Comparison of ENCODE assay signal across 9 mouse cellular contexts in genomic region chr17:13835876-13836275, GRCm38 (mm10).
DNase-seq lines count a peak whose midpoint lies in the region; ATAC-seq lines count a peak whose summit lies in the region.
"Had no signal": no experiment of that assay in that cellular context is flagged by ENCODE, and none has a peak within 500 bp of the region (broad histone marks: within the 10 kb centered on the region; RNA-seq: fewer than 3 reads in every experiment).

No protein-coding gene starts in this region.

- no peaks in the 10 kb centered on the region for H3K9me3 ChIP-seq in forebrain, embryonic 15.5 days
- no peaks in the 10 kb centered on the region for H3K9me3 ChIP-seq in forebrain, embryonic 12.5 days
- no peaks in the 10 kb centered on the region for H3K9me3 ChIP-seq in midbrain, embryonic 14.5 days (ENCODE audit: control insufficient read depth, low read length)
- no peaks in the 10 kb centered on the region for H3K9me3 ChIP-seq in midbrain, embryonic 10.5 days (replicated peaks)
- H3K9me3 ChIP-seq: G1E had no signal

- peak; percentile 51 for ATAC-seq in forebrain, embryonic 15.5 days (replicated peaks)
- ATAC-seq in forebrain, embryonic 12.5 days (ENCODE audit: low FRiP score) = no peak
- no peak for ATAC-seq in midbrain, embryonic 14.5 days (ENCODE audit: low FRiP score, low TSS enrichment)

- no peak overlapping the region for H3K4me2 ChIP-seq in forebrain, embryonic 15.5 days (replicated peaks)
- no peak overlapping the region for H3K4me2 ChIP-seq in forebrain, embryonic 12.5 days
- H3K4me2 ChIP-seq in midbrain, embryonic 14.5 days (ENCODE audit: low read length) = no peak overlapping the region

- peaks cover 37% of the 10 kb centered on the region for H3K36me3 ChIP-seq in forebrain, embryonic 15.5 days
- H3K36me3 ChIP-seq in forebrain, embryonic 12.5 days (replicated peaks) = peaks cover 33% of the 10 kb centered on the region
- peaks cover 37% of the 10 kb centered on the region for H3K36me3 ChIP-seq in midbrain, embryonic 14.5 days (ENCODE audit: control insufficient read depth, insufficient read depth, low read length)
- H3K36me3 ChIP-seq in midbrain, embryonic 10.5 days = peaks cover 50% of the 10 kb centered on the region
- H3K36me3 ChIP-seq: G1E had no signal

- H3K27me3 ChIP-seq in forebrain, embryonic 15.5 days = no peaks in the 10 kb centered on the region
- no peaks in the 10 kb centered on the region for H3K27me3 ChIP-seq in forebrain, embryonic 12.5 days
- H3K27me3 ChIP-seq in midbrain, embryonic 14.5 days (ENCODE audit: control insufficient read depth, insufficient read depth, low read length) = no peaks in the 10 kb centered on the region
- no peaks in the 10 kb centered on the region for H3K27me3 ChIP-seq in midbrain, embryonic 10.5 days (ENCODE audit: low read depth, poor library complexity, severe bottlenecking)

- H3K9ac ChIP-seq in forebrain, embryonic 15.5 days (replicated peaks) = no peak overlapping the region
- no peak overlapping the region for H3K9ac ChIP-seq in forebrain, embryonic 12.5 days
- H3K9ac ChIP-seq in midbrain, embryonic 14.5 days (replicated peaks; ENCODE audit: low read length) = no peak overlapping the region

- no peak overlapping the region for H3K27ac ChIP-seq in forebrain, embryonic 15.5 days (replicated peaks)
- H3K27ac ChIP-seq in forebrain, embryonic 12.5 days = no peak overlapping the region
- no peak overlapping the region for H3K27ac ChIP-seq in midbrain, embryonic 14.5 days (replicated peaks; ENCODE audit: low read depth, low read length)
- H3K27ac ChIP-seq in midbrain, embryonic 10.5 days (replicated peaks) = no peak overlapping the region

- WGBS in forebrain, embryonic 15.5 days = 76% methylated on average over 4 of the region's 4 CpGs
- WGBS in forebrain, embryonic 12.5 days = 91% methylated on average over 4 of the region's 4 CpGs
- WGBS in midbrain, embryonic 14.5 days = 91% methylated on average over 4 of the region's 4 CpGs
- 91% methylated on average over 4 of the region's 4 CpGs for WGBS in midbrain, embryonic 10.5 days

- peak; percentile 85 for DNase-seq in midbrain, embryonic 14.5 days
- no peak for DNase-seq in midbrain, embryonic 10.5 days (ENCODE audit: low spot score)
- DNase-seq in cerebellum, postnatal 14 days = peak; percentile 71 to 87
- DNase-seq in lung, postnatal 10 days = peak; percentile 52
- DNase-seq in adrenal gland, postnatal 25 days = no peak
- no peak for DNase-seq in yolk sac, embryonic 10.5 days (ENCODE audit: low spot score)

- H3K4me3 ChIP-seq in forebrain, embryonic 15.5 days = no peak overlapping the region
- no peak overlapping the region for H3K4me3 ChIP-seq in forebrain, embryonic 12.5 days (replicated peaks)
- H3K4me3 ChIP-seq in midbrain, embryonic 14.5 days (replicated peaks; ENCODE audit: low read depth, low read length) = no peak overlapping the region
- H3K4me3 ChIP-seq in midbrain, embryonic 10.5 days = no peak overlapping the region

- no peaks in the 10 kb centered on the region for H3K4me1 ChIP-seq in forebrain, embryonic 15.5 days
- no peaks in the 10 kb centered on the region for H3K4me1 ChIP-seq in forebrain, embryonic 12.5 days
- H3K4me1 ChIP-seq in midbrain, embryonic 14.5 days (ENCODE audit: control insufficient read depth, insufficient read depth, low read length) = no peaks in the 10 kb centered on the region
- H3K4me1 ChIP-seq in midbrain, embryonic 10.5 days = no peaks in the 10 kb centered on the region

Comparison
In these comparisons a context has a peak if more than half of its experiments do, and no peak if none do; other contexts are left out.
1. DNase-seq: peak in midbrain, embryonic 14.5 days (single experiment), cerebellum, postnatal 14 days (2 of 2) and lung, postnatal 10 days (single experiment); none in midbrain, embryonic 10.5 days (single experiment), adrenal gland, postnatal 25 days (single experiment) and yolk sac, embryonic 10.5 days (single experiment).